Mouse (Mus musculus): ENCODE measurements around the gene Hinfp. TPM values are rescaled to one million over a fixed set of nuclear protein-coding genes. Genes with fewer than 3 reads are reported as not detected.
"Not testable (repeated sequence)": the region's sequence is repeated elsewhere in the genome, so short reads cannot be mapped to it uniquely, and the experiment has no call there.

The Hinfp gene
- total and polyA plus RNA-seq, 3 experiments = 8.4 to 46.1 (median 22.0) TPM

DNA sequence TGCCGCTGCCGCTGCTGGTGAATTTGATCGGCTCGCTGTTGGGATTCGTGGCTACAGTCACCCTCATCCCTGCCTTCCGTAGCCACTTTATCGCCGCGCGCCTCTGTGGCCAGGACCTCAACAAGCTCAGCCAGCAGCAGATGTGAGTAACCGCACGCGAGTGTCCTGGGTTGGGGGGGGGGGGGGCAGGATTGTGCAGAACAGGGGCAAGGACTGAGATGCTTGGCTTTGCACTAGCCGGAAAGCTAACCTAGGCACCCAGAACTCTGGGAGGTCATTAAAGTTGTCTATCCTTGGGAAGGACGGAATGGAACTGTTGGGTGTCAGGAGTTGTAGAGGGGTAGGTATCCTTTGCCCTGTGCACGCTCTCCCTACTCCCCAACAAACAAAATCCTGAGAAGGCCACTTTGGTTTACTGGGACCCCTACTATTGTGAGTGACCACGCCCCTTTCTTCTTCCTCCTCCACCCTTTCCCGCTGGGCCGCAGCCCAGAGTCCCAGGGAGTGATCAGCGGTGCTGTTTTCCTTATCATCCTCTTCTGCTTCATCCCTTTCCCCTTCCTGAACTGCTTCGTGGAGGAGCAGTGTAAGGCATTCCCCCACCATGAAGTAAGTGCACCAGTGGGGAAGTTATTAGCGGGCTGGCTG lies 21.7 kb upstream of the Hinfp start:
- ATAC-seq (ENCODE audit: extremely low read depth, insufficient number of reproducible peaks, low FRiP score, poor library complexity, severe bottlenecking) (peak; percentile 24; the same call in 1 of the 2 replicates), DNase-seq (ENCODE audit: low spot score) (peak; percentile 34)
- H3K4me1 ChIP-seq (ENCODE audit: insufficient read depth, low read depth, low read length) = peaks cover 33% of the 10 kb centered on the region
- peaks cover 42% of the 10 kb centered on the region for H3K36me3 ChIP-seq (replicated peaks)
- no peaks in the 10 kb centered on the region for H3K9me3 ChIP-seq (replicated peaks)
- no peaks in the 10 kb centered on the region for H3K27me3 ChIP-seq (ENCODE audit: insufficient read depth, low read length)
- TF ChIP-seq GATA2 (IDR thresholded peaks at IDR 0.05; ENCODE audit: borderline replicate concordance, low read depth, low read length) (no peak), GATA1 (IDR thresholded peaks at IDR 0.05; ENCODE audit: borderline replicate concordance, low read length) (no peak), TAL1 (conservative IDR thresholded peaks at IDR 0.05; ENCODE audit: low read depth, low read length) (no peak), CTCF (IDR thresholded peaks at IDR 0.05; ENCODE audit: low read depth, low read length) (no peak), POLR2AphosphoS5 (IDR thresholded peaks at IDR 0.05; ENCODE audit: insufficient replicate concordance, low read depth, low read length) (no peak)
- H3K4me3 ChIP-seq (ENCODE audit: low read depth, low read length) = peak overlapping the region; percentile 90

DNA sequence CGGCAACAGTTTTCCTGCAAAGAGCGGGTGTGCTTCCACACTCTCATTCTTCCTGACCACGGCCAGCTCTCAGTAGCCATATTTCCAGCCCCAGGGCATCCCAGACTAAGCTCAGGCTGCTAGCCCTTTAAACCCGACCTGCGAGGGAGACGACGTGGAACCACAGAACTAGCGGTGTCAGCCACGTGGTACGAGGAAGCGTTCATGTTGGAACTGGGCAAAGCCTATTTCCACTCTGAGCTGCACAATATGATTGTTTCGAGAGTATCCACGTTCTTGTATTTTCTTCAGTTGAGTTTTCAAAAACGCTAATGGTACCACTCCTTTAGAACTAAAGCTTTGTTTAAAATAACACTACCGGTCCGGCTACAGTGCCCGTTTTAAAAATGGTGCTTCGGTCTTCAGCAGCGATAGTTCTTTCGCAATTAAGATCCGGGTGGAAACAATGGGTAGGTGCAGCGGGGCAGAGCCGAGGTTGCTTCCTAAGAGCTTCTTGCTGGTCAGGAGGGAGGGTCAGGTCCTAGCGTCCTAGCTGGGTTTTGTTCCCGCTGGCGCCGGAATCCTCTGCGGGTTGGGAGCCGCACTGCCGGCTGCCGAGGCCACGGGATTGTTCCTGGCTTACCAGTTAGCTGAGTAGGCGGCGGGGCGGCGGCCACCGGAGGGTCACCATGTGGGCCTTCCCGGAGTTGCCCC lies 21.0 kb upstream of the Hinfp start:
- DNase-seq (ENCODE audit: low spot score) = peak; percentile 58
- no peak for TF ChIP-seq GATA2 (IDR thresholded peaks at IDR 0.05; ENCODE audit: borderline replicate concordance, low read depth, low read length)
- no peak for TF ChIP-seq GATA1 (IDR thresholded peaks at IDR 0.05; ENCODE audit: borderline replicate concordance, low read length)
- TF ChIP-seq TAL1 (conservative IDR thresholded peaks at IDR 0.05; ENCODE audit: low read depth, low read length) = no peak
- no peak for TF ChIP-seq CTCF (IDR thresholded peaks at IDR 0.05; ENCODE audit: low read depth, low read length)
- no peak for TF ChIP-seq POLR2AphosphoS5 (IDR thresholded peaks at IDR 0.05; ENCODE audit: insufficient replicate concordance, low read depth, low read length)
- Histone ChIP-seq H3K27me3 (ENCODE audit: insufficient read depth, low read length) (no peaks in the 10 kb centered on the region), H3K36me3 (replicated peaks) (peaks cover 36% of the 10 kb centered on the region), H3K4me3 (ENCODE audit: low read depth, low read length) (peak overlapping the region; percentile 90), H3K9me3 (replicated peaks) (no peaks in the 10 kb centered on the region), H3K4me1 (ENCODE audit: insufficient read depth, low read depth, low read length) (peaks cover 36% of the 10 kb centered on the region)
- ATAC-seq (ENCODE audit: extremely low read depth, insufficient number of reproducible peaks, low FRiP score, poor library complexity, severe bottlenecking) = peak; percentile 64

DNA sequence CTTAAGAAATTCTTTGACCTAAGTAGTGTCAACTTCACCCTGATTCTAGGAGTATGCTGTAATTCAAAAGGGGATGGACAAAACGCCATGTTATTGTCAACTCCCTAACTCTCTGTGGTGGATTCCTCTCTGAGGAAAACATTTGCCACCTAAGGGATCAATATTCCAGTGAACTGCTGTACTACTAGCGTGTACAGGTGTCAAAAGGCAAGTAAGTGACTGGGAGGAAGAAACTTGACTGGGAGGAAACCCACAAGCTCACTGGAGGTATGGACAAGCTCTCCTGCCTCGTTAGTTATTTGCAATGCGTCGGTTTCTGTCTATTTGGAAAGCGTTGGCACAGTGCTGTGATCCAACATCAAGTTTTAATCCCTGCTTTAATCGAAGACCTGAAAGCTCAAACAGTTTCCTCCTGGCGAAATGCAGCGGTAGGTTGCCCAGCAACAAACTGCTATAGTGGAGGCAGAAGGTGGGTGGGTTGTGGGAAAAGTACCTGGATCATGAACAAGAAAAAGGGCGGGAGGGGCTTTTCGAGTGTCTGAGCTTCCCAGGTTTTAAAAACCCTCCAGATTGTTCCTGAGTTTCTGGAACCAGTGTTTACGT lies 20.4 kb upstream of the Hinfp start, which contains the start of gene Dpagt1:
Gene Dpagt1, plus strand, starts transcription at position 252 of the 603 bp plus-strand sequence.
- H3K27me3 ChIP-seq (ENCODE audit: insufficient read depth, low read length) = no peaks in the 10 kb centered on the region
- no peak for TF ChIP-seq CTCF (IDR thresholded peaks at IDR 0.05; ENCODE audit: low read depth, low read length)
- no peak for TF ChIP-seq TAL1 (conservative IDR thresholded peaks at IDR 0.05; ENCODE audit: low read depth, low read length)
- no peak for TF ChIP-seq POLR2AphosphoS5 (IDR thresholded peaks at IDR 0.05; ENCODE audit: insufficient replicate concordance, low read depth, low read length)
- no peak for TF ChIP-seq GATA2 (IDR thresholded peaks at IDR 0.05; ENCODE audit: borderline replicate concordance, low read depth, low read length)
- TF ChIP-seq GATA1 (IDR thresholded peaks at IDR 0.05; ENCODE audit: borderline replicate concordance, low read length) = no peak
- ATAC-seq (ENCODE audit: extremely low read depth, insufficient number of reproducible peaks, low FRiP score, poor library complexity, severe bottlenecking) (no peak), DNase-seq (ENCODE audit: low spot score) (no peak)
- peaks cover 37% of the 10 kb centered on the region for H3K4me1 ChIP-seq (ENCODE audit: insufficient read depth, low read depth, low read length)
- peaks cover 29% of the 10 kb centered on the region for H3K36me3 ChIP-seq (replicated peaks)
- H3K9me3 ChIP-seq (replicated peaks) = no peaks in the 10 kb centered on the region
- peak within 1 kb of the TSS; percentile 90 for H3K4me3 ChIP-seq (ENCODE audit: low read depth, low read length)

DNA sequence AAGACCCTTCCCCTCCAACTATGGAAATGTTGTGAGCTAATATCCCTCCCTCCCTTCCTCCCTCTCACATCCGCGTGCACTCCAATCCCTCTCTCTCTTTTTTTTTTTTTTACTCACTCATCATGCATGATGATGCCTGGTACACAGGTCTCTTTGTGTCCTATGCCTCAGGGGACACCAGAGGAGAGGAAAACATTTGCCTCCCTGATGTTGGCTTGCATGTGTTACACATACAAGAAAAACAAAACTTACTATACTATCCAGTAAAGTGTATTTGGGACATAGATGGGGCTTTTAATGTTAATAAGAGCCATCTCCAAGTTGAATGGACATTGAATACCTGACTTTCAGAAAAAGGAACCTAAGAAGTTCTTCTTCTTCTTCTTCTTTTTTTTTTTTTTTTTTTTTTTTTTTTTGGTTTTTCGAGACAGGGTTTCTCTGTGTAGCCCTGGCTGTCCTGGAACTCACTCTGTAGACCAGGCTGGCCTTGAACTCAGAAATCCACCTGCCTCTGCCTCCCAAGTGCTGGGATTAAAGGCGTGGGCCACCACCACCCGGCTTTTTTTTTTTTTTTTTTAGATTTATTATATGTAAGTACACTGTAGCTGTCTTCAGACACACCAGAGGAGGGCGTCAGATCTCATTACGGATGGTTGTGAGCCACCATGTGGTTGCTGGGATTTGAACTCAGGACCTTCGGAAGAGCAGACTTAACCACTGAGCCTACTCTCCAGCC lies 19.7 kb upstream of the Hinfp start:
- Histone ChIP-seq H3K4me1 (ENCODE audit: insufficient read depth, low read depth, low read length) (peaks cover 42% of the 10 kb centered on the region), H3K36me3 (replicated peaks) (peaks cover 23% of the 10 kb centered on the region)
- not testable (repeated sequence) for DNase-seq (ENCODE audit: low spot score); ATAC-seq (ENCODE audit: extremely low read depth, insufficient number of reproducible peaks, low FRiP score, poor library complexity, severe bottlenecking); H3K9me3 ChIP-seq (replicated peaks); H3K4me3 ChIP-seq (ENCODE audit: low read depth, low read length); H3K27me3 ChIP-seq (ENCODE audit: insufficient read depth, low read length)

DNA sequence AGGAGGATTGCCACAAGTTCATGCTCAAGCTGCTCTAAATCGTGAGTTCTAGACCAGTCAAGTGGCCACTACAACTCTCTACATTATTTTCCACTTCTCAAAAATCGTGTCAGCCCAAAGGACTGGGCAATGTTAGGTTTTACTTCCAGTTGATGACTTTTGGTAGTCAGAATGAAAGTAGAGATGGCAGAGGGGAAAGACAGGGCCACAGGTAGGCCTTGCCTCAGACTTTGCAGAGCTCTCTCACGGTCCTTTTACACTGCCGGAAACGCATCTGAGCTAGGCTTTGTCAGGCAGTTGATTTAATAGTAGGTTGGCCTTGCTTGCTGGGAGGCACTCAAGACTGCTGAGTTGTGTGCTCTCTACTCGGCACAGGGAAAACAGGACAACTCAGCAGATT lies 18.7 kb upstream of the Hinfp start:
- no peak for TF ChIP-seq GATA1 (IDR thresholded peaks at IDR 0.05; ENCODE audit: borderline replicate concordance, low read length)
- no peaks in the 10 kb centered on the region for H3K9me3 ChIP-seq (replicated peaks)
- peaks cover 13% of the 10 kb centered on the region for H3K36me3 ChIP-seq (replicated peaks)
- ATAC-seq (ENCODE audit: extremely low read depth, insufficient number of reproducible peaks, low FRiP score, poor library complexity, severe bottlenecking) (no peak), DNase-seq (ENCODE audit: low spot score) (no peak)
- no peaks in the 10 kb centered on the region for H3K27me3 ChIP-seq (ENCODE audit: insufficient read depth, low read length)
- H3K4me3 ChIP-seq (ENCODE audit: low read depth, low read length) = no peak overlapping the region
- H3K4me1 ChIP-seq (ENCODE audit: insufficient read depth, low read depth, low read length) = peaks cover 48% of the 10 kb centered on the region

DNA sequence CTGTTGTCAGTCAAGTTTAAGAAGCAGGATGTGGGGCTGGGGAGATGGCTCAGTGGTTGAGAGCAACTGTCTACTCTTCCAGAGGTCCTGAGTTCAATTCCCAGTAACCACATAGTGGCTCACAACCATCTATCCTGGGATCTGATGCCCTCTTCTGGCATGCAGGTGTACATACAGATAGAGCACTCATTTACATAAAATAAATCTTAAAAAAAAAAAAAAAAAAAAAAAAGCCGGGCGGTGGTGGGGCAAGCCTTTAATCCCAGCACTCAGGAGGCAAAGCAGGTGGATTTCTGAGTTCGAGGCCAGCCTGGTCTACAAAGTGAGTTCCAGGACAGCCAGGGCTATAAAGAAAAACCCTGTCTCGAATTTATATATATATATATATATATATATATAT lies 18.2 kb upstream of the Hinfp start:
- not testable (repeated sequence) for H3K4me3 ChIP-seq (ENCODE audit: low read depth, low read length); H3K9me3 ChIP-seq (replicated peaks); ATAC-seq (ENCODE audit: extremely low read depth, insufficient number of reproducible peaks, low FRiP score, poor library complexity, severe bottlenecking); DNase-seq (ENCODE audit: low spot score); H3K27me3 ChIP-seq (ENCODE audit: insufficient read depth, low read length); H3K36me3 ChIP-seq (replicated peaks)
- H3K4me1 ChIP-seq (ENCODE audit: insufficient read depth, low read depth, low read length) = peaks cover 50% of the 10 kb centered on the region

Measured in G1E (cell line).